Mouse (Mus musculus) megakaryocyte, embryonic 14.5 days (primary cell): Measurements from ENCODE around the gene Fer.

Experiments
- FLI1 ChIP-seq: IDR thresholded peaks from 2 replicates; pipeline ENCODE4 v1.6.1; 2012; ENCODE audit warnings: low read length, inconsistent platforms, mixed read lengths
- GATA1 ChIP-seq: IDR thresholded peaks from 3 replicates; pipeline ENCODE4 v1.6.1; 2012; ENCODE audit warnings: mixed read lengths, low read length, inconsistent platforms, borderline replicate concordance

GRCm38 (mm10) chr17:64119697-64120288 is 256.9 kb downstream of the Fer start:
- TF ChIP-seq FLI1 (no peak), GATA1 (no peak)
